Mouse (Mus musculus): ENCODE results near the gene Ccdc188. TPM values are rescaled to one million over a fixed set of nuclear protein-coding genes. Genes with fewer than 3 reads are reported as not detected.

The Ccdc188 gene
- not detected in 2 replicates for polyA plus RNA-seq (2012; ENCODE audit: insufficient read depth, low replicate concordance)

DNA sequence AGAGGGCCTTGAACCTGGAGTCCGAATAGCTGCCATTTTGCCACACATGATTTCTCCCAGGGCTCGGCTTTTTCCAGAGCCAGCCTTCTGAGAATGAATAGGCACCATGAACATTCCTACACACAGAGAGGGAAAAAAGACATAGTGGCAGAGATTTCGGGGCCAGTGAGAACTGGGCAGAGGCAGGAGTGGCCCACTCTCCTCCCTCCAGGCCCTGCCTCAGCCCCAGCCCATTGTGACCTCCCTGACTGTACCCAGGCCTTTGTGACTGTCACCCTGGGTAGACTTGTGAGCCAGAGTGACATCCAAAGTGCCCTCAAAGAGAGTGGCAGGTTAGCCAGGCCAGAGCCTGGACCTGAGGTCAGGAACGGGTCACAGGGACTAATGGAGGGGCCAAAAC, at the start of gene Ccdc188:
Ccdc188 (plus strand) TSS at position 301 of the 400 bp plus-strand sequence.
- Histone ChIP-seq H3K4me3 (replicated peaks) (no peak within 1 kb of the TSS), H3K4me1 (peaks cover 26% of the 10 kb centered on the region), H3K27me3 (replicated peaks) (peaks cover 52% of the 10 kb centered on the region), H3K9me3 (no peaks in the 10 kb centered on the region), H3K36me3 (replicated peaks; ENCODE audit: low read length) (peaks cover 2% of the 10 kb centered on the region)
- TF ChIP-seq GATA1 (IDR thresholded peaks at IDR 0.05; ENCODE audit: borderline replicate concordance, low read length) = no peak
- TF ChIP-seq FLI1 (IDR thresholded peaks at IDR 0.05; ENCODE audit: low read length) = no peak

DNA sequence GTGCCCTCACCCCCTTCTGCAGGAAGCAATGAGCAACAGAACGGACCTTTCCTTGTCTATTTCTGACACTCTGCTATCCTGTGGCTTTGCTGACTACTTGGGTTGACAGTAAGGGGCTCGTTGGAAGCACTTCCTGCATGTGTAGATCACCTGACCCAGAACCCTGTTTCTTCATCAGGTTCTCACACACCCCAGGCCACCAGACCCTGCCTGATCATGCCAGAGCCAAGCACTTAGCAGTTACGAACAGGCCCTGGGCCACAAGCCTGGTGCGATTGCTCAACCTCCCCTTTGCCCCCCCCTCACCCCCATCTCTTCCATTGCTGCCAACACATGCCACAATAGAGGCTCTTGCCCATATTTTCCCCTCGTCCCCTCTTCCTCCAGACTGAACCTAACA, 48.5 kb upstream of the Ccdc188 start:
- TF ChIP-seq FLI1 (IDR thresholded peaks at IDR 0.05; ENCODE audit: low read length) (no peak), GATA1 (IDR thresholded peaks at IDR 0.05; ENCODE audit: borderline replicate concordance, low read length) (no peak)
- Histone ChIP-seq H3K9me3 (no peaks in the 10 kb centered on the region), H3K4me1 (peaks cover 95% of the 10 kb centered on the region), H3K4me3 (replicated peaks) (peak overlapping the region; percentile 19), H3K27me3 (replicated peaks) (peaks cover 7% of the 10 kb centered on the region), H3K36me3 (replicated peaks; ENCODE audit: low read length) (no peaks in the 10 kb centered on the region)

DNA sequence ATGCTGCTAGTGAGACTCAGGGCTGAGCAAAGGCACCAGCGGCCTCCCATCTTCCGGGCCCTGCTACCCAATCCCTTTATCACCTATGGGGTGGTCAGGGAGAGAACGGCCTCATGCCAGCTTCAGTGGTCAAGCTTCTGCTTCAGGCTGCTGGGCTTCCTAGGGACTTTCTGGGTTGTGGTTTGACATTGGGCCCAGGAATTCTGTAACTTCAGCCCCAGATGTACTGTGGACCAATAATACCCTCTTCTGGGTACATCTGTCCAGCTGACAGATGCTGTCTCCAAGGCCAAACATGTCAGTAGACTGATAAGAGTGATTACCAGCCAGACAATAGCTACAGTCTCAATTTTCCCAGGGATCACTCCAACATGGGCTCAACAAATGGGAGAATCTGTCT, 47.9 kb upstream of the Ccdc188 start:
- TF ChIP-seq FLI1 (IDR thresholded peaks at IDR 0.05; ENCODE audit: low read length) = no peak
- no peak for TF ChIP-seq GATA1 (IDR thresholded peaks at IDR 0.05; ENCODE audit: borderline replicate concordance, low read length)
- H3K27me3 ChIP-seq (replicated peaks) = peaks cover 7% of the 10 kb centered on the region
- H3K4me1 ChIP-seq = peaks cover 94% of the 10 kb centered on the region
- H3K4me3 ChIP-seq (replicated peaks) = no peak overlapping the region
- no peaks in the 10 kb centered on the region for H3K36me3 ChIP-seq (replicated peaks; ENCODE audit: low read length)
- no peaks in the 10 kb centered on the region for H3K9me3 ChIP-seq

DNA sequence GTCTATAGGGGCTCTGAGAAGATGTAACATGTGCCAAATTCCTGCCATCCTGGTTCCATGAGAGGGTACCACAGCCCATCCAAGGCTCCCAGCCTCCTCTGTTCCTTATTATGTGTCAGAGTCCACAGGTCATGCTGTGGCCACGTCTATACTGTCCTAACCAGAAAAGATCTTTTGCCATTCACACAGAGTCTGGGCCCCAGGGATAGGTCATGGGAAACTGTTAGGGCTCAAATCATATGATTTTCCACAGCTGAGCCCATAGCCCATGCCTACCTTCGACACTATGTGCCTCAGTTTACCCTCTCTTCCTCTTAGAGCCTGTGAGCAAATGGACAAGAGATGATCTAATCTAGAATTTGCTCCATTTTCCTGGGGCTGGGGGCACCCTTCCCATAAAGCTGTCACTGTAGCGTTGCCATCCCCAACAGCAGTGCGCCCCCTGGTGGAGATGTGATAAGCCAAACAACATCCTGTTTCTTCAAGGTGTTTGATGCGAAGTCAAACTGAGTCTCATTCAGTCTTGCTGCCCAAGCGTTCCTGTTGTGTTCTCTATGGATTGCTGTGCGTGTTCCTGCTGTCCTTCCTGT, 45.3 kb upstream of the Ccdc188 start:
- H3K9me3 ChIP-seq = no peaks in the 10 kb centered on the region
- no peaks in the 10 kb centered on the region for H3K36me3 ChIP-seq (replicated peaks; ENCODE audit: low read length)
- H3K27me3 ChIP-seq (replicated peaks) = peaks cover 10% of the 10 kb centered on the region
- peak overlapping the region; percentile 59 for H3K4me3 ChIP-seq (replicated peaks)
- peaks cover 98% of the 10 kb centered on the region for H3K4me1 ChIP-seq
- TF ChIP-seq GATA1 (IDR thresholded peaks at IDR 0.05; ENCODE audit: borderline replicate concordance, low read length) (no peak), FLI1 (IDR thresholded peaks at IDR 0.05; ENCODE audit: low read length) (no peak)

DNA sequence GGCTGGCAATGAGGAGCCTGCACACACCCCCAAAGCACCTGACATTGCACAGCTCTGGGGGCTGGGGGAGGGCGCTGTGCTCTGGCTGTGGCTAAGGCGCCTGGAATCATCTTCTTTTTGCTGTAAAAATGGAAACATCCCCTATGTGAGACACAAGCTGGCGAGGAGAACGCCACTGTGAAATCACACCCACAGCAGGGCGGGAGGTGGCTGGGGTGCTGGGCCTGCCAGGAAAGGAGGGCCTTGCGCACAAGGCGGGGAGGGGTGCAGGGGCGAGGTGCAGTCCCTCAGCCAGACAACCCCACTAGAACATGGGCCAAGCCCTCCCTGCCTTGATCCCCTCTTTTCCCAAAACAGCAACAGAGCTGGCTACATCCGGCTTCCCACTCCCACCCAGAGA, 44.4 kb upstream of the Ccdc188 start:
- TF ChIP-seq GATA1 (IDR thresholded peaks at IDR 0.05; ENCODE audit: borderline replicate concordance, low read length) (no peak), FLI1 (IDR thresholded peaks at IDR 0.05; ENCODE audit: low read length) (no peak)
- H3K4me1 ChIP-seq = peaks cover 98% of the 10 kb centered on the region
- no peak overlapping the region for H3K4me3 ChIP-seq (replicated peaks)
- no peaks in the 10 kb centered on the region for H3K36me3 ChIP-seq (replicated peaks; ENCODE audit: low read length)
- no peaks in the 10 kb centered on the region for H3K9me3 ChIP-seq
- H3K27me3 ChIP-seq (replicated peaks) = peaks cover 17% of the 10 kb centered on the region

- TF ChIP-seq FLI1 (IDR thresholded peaks at IDR 0.05; ENCODE audit: low read length) = no peak
- TF ChIP-seq GATA1 (IDR thresholded peaks at IDR 0.05; ENCODE audit: borderline replicate concordance, low read length) = no peak
- no peaks in the 10 kb centered on the region for H3K36me3 ChIP-seq (replicated peaks; ENCODE audit: low read length)
- H3K9me3 ChIP-seq = no peaks in the 10 kb centered on the region
- H3K4me1 ChIP-seq = peaks cover 98% of the 10 kb centered on the region
- H3K27me3 ChIP-seq (replicated peaks) = peaks cover 23% of the 10 kb centered on the region
- H3K4me3 ChIP-seq (replicated peaks) = no peak overlapping the region
These were observed 43.9 kb upstream of the Ccdc188 start for GRCm38 (mm10) chr16:18173788-18174187.

GRCm38 (mm10) chr16:18175817-18176541, 41.7 kb upstream of the Ccdc188 start:
- TF ChIP-seq GATA1 (IDR thresholded peaks at IDR 0.05; ENCODE audit: borderline replicate concordance, low read length) (no peak), FLI1 (IDR thresholded peaks at IDR 0.05; ENCODE audit: low read length) (no peak)
- peak overlapping the region; percentile 59 for H3K4me3 ChIP-seq (replicated peaks)
- H3K4me1 ChIP-seq = peaks cover 80% of the 10 kb centered on the region
- peaks cover 43% of the 10 kb centered on the region for H3K27me3 ChIP-seq (replicated peaks)
- H3K9me3 ChIP-seq = no peaks in the 10 kb centered on the region
- no peaks in the 10 kb centered on the region for H3K36me3 ChIP-seq (replicated peaks; ENCODE audit: low read length)

GRCm38 (mm10) chr16:18176758-18177157, 40.9 kb upstream of the Ccdc188 start:
- Histone ChIP-seq H3K36me3 (replicated peaks; ENCODE audit: low read length) (no peaks in the 10 kb centered on the region), H3K4me1 (peaks cover 80% of the 10 kb centered on the region), H3K9me3 (no peaks in the 10 kb centered on the region), H3K4me3 (replicated peaks) (no peak overlapping the region), H3K27me3 (replicated peaks) (peaks cover 51% of the 10 kb centered on the region)
- TF ChIP-seq FLI1 (IDR thresholded peaks at IDR 0.05; ENCODE audit: low read length) = no peak
- no peak for TF ChIP-seq GATA1 (IDR thresholded peaks at IDR 0.05; ENCODE audit: borderline replicate concordance, low read length)

- Histone ChIP-seq H3K27me3 (replicated peaks) (peaks cover 64% of the 10 kb centered on the region), H3K36me3 (replicated peaks; ENCODE audit: low read length) (no peaks in the 10 kb centered on the region), H3K4me1 (peaks cover 79% of the 10 kb centered on the region), H3K9me3 (no peaks in the 10 kb centered on the region), H3K4me3 (replicated peaks) (no peak overlapping the region)
- no peak for TF ChIP-seq FLI1 (IDR thresholded peaks at IDR 0.05; ENCODE audit: low read length)
- no peak for TF ChIP-seq GATA1 (IDR thresholded peaks at IDR 0.05; ENCODE audit: borderline replicate concordance, low read length)
These were observed 38.1 kb upstream of the Ccdc188 start for GRCm38 (mm10) chr16:18179591-18179990.

- Histone ChIP-seq H3K4me1 (peaks cover 66% of the 10 kb centered on the region), H3K9me3 (no peaks in the 10 kb centered on the region), H3K36me3 (replicated peaks; ENCODE audit: low read length) (no peaks in the 10 kb centered on the region), H3K27me3 (replicated peaks) (peaks cover 76% of the 10 kb centered on the region), H3K4me3 (replicated peaks) (no peak overlapping the region)
- TF ChIP-seq FLI1 (IDR thresholded peaks at IDR 0.05; ENCODE audit: low read length) (no peak), GATA1 (IDR thresholded peaks at IDR 0.05; ENCODE audit: borderline replicate concordance, low read length) (no peak)
These were observed 36.3 kb upstream of the Ccdc188 start for GRCm38 (mm10) chr16:18181398-18181797.

All from megakaryocyte, embryonic 14.5 days (primary cell).